Mouse (Mus musculus) kidney, adult 2 months (tissue): ENCODE measurements at regions not wholly inside any gene's neighbourhood (a gene's known extent, or its start where the extent isn't known, plus 50 kb on each side); places are given as distances from the start of the nearest gene placed in this dataset.

Experiments
- CTCF ChIP-seq: fragments of 200-500 bp; conservative IDR thresholded peaks from 2 replicates; pipeline ENCODE4 v1.5.1; 2011; ENCODE audit warnings: low read depth, mild to moderate bottlenecking, control low read depth, low read length, moderate library complexity, mixed read lengths; ENCODE audit not compliant: insufficient read depth, insufficient read length
- POLR2A ChIP-seq: fragments of 200-500 bp; IDR thresholded peaks from one replicate; pipeline ENCODE4 v1.6.1; 2011; ENCODE audit warnings: low read depth, low read length, control low read depth

DNA sequence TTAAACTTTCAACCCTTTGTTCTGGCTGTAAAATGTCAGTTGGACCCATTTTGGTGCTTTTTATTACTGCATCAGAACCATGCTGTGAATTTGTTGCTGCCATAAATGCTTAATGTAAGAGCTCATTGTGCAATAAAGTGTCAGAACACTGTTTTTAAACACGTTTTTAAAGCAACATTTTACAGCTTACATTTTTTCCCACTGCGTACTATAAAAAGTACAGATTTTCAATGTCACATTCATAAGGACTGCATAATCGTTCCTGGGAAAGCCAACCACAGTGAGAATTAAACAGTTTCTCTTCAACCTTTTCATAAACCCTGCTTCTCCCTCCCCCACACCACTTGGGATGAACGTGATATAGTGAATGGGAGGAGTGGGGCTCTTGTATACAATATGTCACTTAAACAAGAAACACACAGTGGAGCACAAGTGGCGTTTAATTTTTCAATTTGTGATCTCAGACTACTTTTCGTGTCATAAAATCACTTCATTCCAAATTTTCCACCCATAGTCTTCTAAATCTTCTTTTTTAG lies 563.1 kb upstream of the Tenm2 start:
- TF ChIP-seq CTCF: no peak
- TF ChIP-seq POLR2A: no peak
